Mouse (Mus musculus): Measurements from ENCODE around the gene Cox14. TPM values are rescaled to one million over a fixed set of nuclear protein-coding genes. Genes with fewer than 3 reads are reported as not detected.
A peak's percentile ranks its signal among the peaks of the same experiment; 100 is the strongest.

Gene Cox14
- polyA plus RNA-seq, 1 experiment from 2014 or later: 230 TPM

- peak within 1 kb of the TSS; percentile 76 to 81 for H3K4me3 ChIP-seq (ENCODE audit: control insufficient read depth in 1 of 2, insufficient read depth in 1 of 2, low read depth in 1 of 2, low read length in 2 of 2)
- H3K27ac ChIP-seq (replicated peaks in 1 of 2; ENCODE audit: control insufficient read depth in 1 of 2, insufficient read depth in 1 of 2, low read depth in 2 of 2, low read length in 2 of 2): peak within 1 kb of the TSS; percentile 89 to 94
- 1% methylated on average over 70 of the region's 71 CpGs for WGBS
- peaks cover 28 to 42% of the 10 kb centered on the region in 2 experiments for H3K4me1 ChIP-seq (ENCODE audit: control insufficient read depth in 2 of 2, insufficient read depth in 2 of 2, low read length in 2 of 2)
- H3K9me3 ChIP-seq (ENCODE audit: control insufficient read depth, low read length): no peaks in the 10 kb centered on the region
- ATAC-seq (ENCODE audit: insufficient number of reproducible peaks, insufficient read depth, low FRiP score, low read depth): peak; percentile 92
- H3K9ac ChIP-seq (ENCODE audit: low read length): peak within 1 kb of the TSS; percentile 91
- H3K36me3 ChIP-seq (ENCODE audit: control insufficient read depth, insufficient read depth, low read length): peaks cover 33% of the 10 kb centered on the region
- peak within 1 kb of the TSS; percentile 73 for H3K4me2 ChIP-seq (ENCODE audit: low read length)
- H3K27me3 ChIP-seq (ENCODE audit: control insufficient read depth, insufficient read depth, low read length): peaks cover 5% of the 10 kb centered on the region
Observed at GRCm38 (mm10) chr15:99701999-99702900, 23.2 kb upstream of the Cox14 start, which contains the start of gene Smarcd1. Gene Smarcd1 (plus strand): TSS chr15:99702129.

GRCm38 (mm10) chr15:99703104-99703503 lies 22.3 kb upstream of the Cox14 start:
- WGBS: 60% methylated on average over 9 of the region's 9 CpGs
- peak overlapping the region; percentile 17 to 76; a peak in 3 of 4 replicates for H3K4me3 ChIP-seq (ENCODE audit: control insufficient read depth in 1 of 2, insufficient read depth in 1 of 2, low read depth in 1 of 2, low read length in 2 of 2)
- H3K27me3 ChIP-seq (ENCODE audit: control insufficient read depth, insufficient read depth, low read length): peaks cover 5% of the 10 kb centered on the region; the same call in 1 of the 2 replicates
- H3K9ac ChIP-seq (ENCODE audit: low read length): peak overlapping the region; percentile 91
- H3K4me1 ChIP-seq (ENCODE audit: control insufficient read depth in 2 of 2, insufficient read depth in 2 of 2, low read length in 2 of 2): peaks cover 28 to 42% of the 10 kb centered on the region in 2 experiments
- peak overlapping the region; percentile 73 for H3K4me2 ChIP-seq (ENCODE audit: low read length)
- peak overlapping the region; percentile 26 to 94 for H3K27ac ChIP-seq (replicated peaks in 1 of 2; ENCODE audit: control insufficient read depth in 1 of 2, insufficient read depth in 1 of 2, low read depth in 2 of 2, low read length in 2 of 2)
- H3K9me3 ChIP-seq (ENCODE audit: control insufficient read depth, low read length): no peaks in the 10 kb centered on the region
- H3K36me3 ChIP-seq (ENCODE audit: control insufficient read depth, insufficient read depth, low read length): peaks cover 42% of the 10 kb centered on the region
- ATAC-seq (ENCODE audit: insufficient number of reproducible peaks, insufficient read depth, low FRiP score, low read depth): no peak

- Histone ChIP-seq H3K4me3 (ENCODE audit: control insufficient read depth in 1 of 2, insufficient read depth in 1 of 2, low read depth in 1 of 2, low read length in 2 of 2) (no peak overlapping the region), H3K27ac (replicated peaks in 1 of 2; ENCODE audit: control insufficient read depth in 1 of 2, insufficient read depth in 1 of 2, low read depth in 2 of 2, low read length in 2 of 2) (peak overlapping the region; percentile 26 to 94), H3K27me3 (ENCODE audit: control insufficient read depth, insufficient read depth, low read length) (peaks cover 2% of the 10 kb centered on the region; the same call in 1 of the 2 replicates), H3K4me1 (ENCODE audit: control insufficient read depth in 2 of 2, insufficient read depth in 2 of 2, low read length in 2 of 2) (peaks cover 26 to 40% of the 10 kb centered on the region in 2 experiments), H3K36me3 (ENCODE audit: control insufficient read depth, insufficient read depth, low read length) (peaks cover 48% of the 10 kb centered on the region), H3K9ac (ENCODE audit: low read length) (peak overlapping the region; percentile 91; the same call in 1 of the 2 replicates), H3K9me3 (ENCODE audit: control insufficient read depth, low read length) (no peaks in the 10 kb centered on the region), H3K4me2 (ENCODE audit: low read length) (peak overlapping the region; percentile 73)
- WGBS: 56% methylated on average over 5 of the region's 5 CpGs
- ATAC-seq (ENCODE audit: insufficient number of reproducible peaks, insufficient read depth, low FRiP score, low read depth): no peak
Observed at GRCm38 (mm10) chr15:99703676-99704040, 21.8 kb upstream of the Cox14 start.

GRCm38 (mm10) chr15:99704041-99704681 lies 21.3 kb upstream of the Cox14 start:
- peak overlapping the region; percentile 71 to 94 for H3K27ac ChIP-seq (replicated peaks in 1 of 2; ENCODE audit: control insufficient read depth in 1 of 2, insufficient read depth in 1 of 2, low read depth in 2 of 2, low read length in 2 of 2)
- H3K4me2 ChIP-seq (ENCODE audit: low read length): peak overlapping the region; percentile 73
- 33% methylated on average over 23 of the region's 23 CpGs for WGBS
- ATAC-seq (ENCODE audit: insufficient number of reproducible peaks, insufficient read depth, low FRiP score, low read depth): no peak
- peaks cover 53% of the 10 kb centered on the region for H3K36me3 ChIP-seq (ENCODE audit: control insufficient read depth, insufficient read depth, low read length)
- no peaks in the 10 kb centered on the region for H3K27me3 ChIP-seq (ENCODE audit: control insufficient read depth, insufficient read depth, low read length)
- H3K9ac ChIP-seq (ENCODE audit: low read length): peak overlapping the region; percentile 91
- H3K4me3 ChIP-seq (ENCODE audit: control insufficient read depth in 1 of 2, insufficient read depth in 1 of 2, low read depth in 1 of 2, low read length in 2 of 2): peak overlapping the region; percentile 6 to 13; a peak in 2 of 4 replicates
- H3K9me3 ChIP-seq (ENCODE audit: control insufficient read depth, low read length): no peaks in the 10 kb centered on the region
- H3K4me1 ChIP-seq (ENCODE audit: control insufficient read depth in 2 of 2, insufficient read depth in 2 of 2, low read length in 2 of 2): peaks cover 25 to 38% of the 10 kb centered on the region in 2 experiments

- Histone ChIP-seq H3K4me2 (ENCODE audit: low read length) (peak overlapping the region; percentile 73), H3K27me3 (ENCODE audit: control insufficient read depth, insufficient read depth, low read length) (no peaks in the 10 kb centered on the region)
Observed at GRCm38 (mm10) chr15:99704881-99705280, 20.5 kb upstream of the Cox14 start.

GRCm38 (mm10) chr15:99705440-99706048 lies 19.9 kb upstream of the Cox14 start, which contains the start of gene Gm17349:
Gene Gm17349 (minus strand): TSS chr15:99705490.
- peak within 1 kb of the TSS; percentile 71 to 94 for H3K27ac ChIP-seq (replicated peaks in 1 of 2; ENCODE audit: control insufficient read depth in 1 of 2, insufficient read depth in 1 of 2, low read depth in 2 of 2, low read length in 2 of 2)
- ATAC-seq (ENCODE audit: insufficient number of reproducible peaks, insufficient read depth, low FRiP score, low read depth): no peak
- H3K4me2 ChIP-seq (ENCODE audit: low read length): peak within 1 kb of the TSS; percentile 73
- WGBS: 68% methylated on average over 10 of the region's 11 CpGs
- H3K36me3 ChIP-seq (ENCODE audit: control insufficient read depth, insufficient read depth, low read length): peaks cover 66% of the 10 kb centered on the region
- H3K4me3 ChIP-seq (ENCODE audit: control insufficient read depth in 1 of 2, insufficient read depth in 1 of 2, low read depth in 1 of 2, low read length in 2 of 2): peak within 1 kb of the TSS; percentile 6 to 13; a peak in 2 of 4 replicates
- H3K9me3 ChIP-seq (ENCODE audit: control insufficient read depth, low read length): no peaks in the 10 kb centered on the region
- no peaks in the 10 kb centered on the region for H3K27me3 ChIP-seq (ENCODE audit: control insufficient read depth, insufficient read depth, low read length)
- H3K4me1 ChIP-seq (ENCODE audit: control insufficient read depth in 2 of 2, insufficient read depth in 2 of 2, low read length in 2 of 2): peaks cover 25 to 38% of the 10 kb centered on the region in 2 experiments
- peak within 1 kb of the TSS; percentile 91 for H3K9ac ChIP-seq (ENCODE audit: low read length)

More at GRCm38 (mm10) chr15:99704881-99705280, 20.5 kb upstream of the Cox14 start:
- peaks cover 60% of the 10 kb centered on the region for H3K36me3 ChIP-seq (ENCODE audit: control insufficient read depth, insufficient read depth, low read length)
- peaks cover 25 to 38% of the 10 kb centered on the region in 2 experiments for H3K4me1 ChIP-seq (ENCODE audit: control insufficient read depth in 2 of 2, insufficient read depth in 2 of 2, low read length in 2 of 2)
- peak overlapping the region; percentile 71 to 94 for H3K27ac ChIP-seq (replicated peaks in 1 of 2; ENCODE audit: control insufficient read depth in 1 of 2, insufficient read depth in 1 of 2, low read depth in 2 of 2, low read length in 2 of 2)
- 20% methylated on average over 7 of the region's 7 CpGs for WGBS
- peak overlapping the region in 1 of 2 experiments; percentile 13; a peak in 1 of 4 replicates for H3K4me3 ChIP-seq (ENCODE audit: control insufficient read depth in 1 of 2, insufficient read depth in 1 of 2, low read depth in 1 of 2, low read length in 2 of 2)
- H3K9me3 ChIP-seq (ENCODE audit: control insufficient read depth, low read length): no peaks in the 10 kb centered on the region
- peak overlapping the region; percentile 91 for H3K9ac ChIP-seq (ENCODE audit: low read length)
- peak; percentile 49; the same call in 1 of the 2 replicates for ATAC-seq (ENCODE audit: insufficient number of reproducible peaks, insufficient read depth, low FRiP score, low read depth)

- H3K9ac ChIP-seq (ENCODE audit: low read length): no peak overlapping the region
- no peaks in the 10 kb centered on the region for H3K27me3 ChIP-seq (ENCODE audit: control insufficient read depth, insufficient read depth, low read length)
- H3K9me3 ChIP-seq (ENCODE audit: control insufficient read depth, low read length): no peaks in the 10 kb centered on the region
- no peak overlapping the region for H3K27ac ChIP-seq (replicated peaks in 1 of 2; ENCODE audit: control insufficient read depth in 1 of 2, insufficient read depth in 1 of 2, low read depth in 2 of 2, low read length in 2 of 2)
- no peak overlapping the region for H3K4me2 ChIP-seq (ENCODE audit: low read length)
- peaks cover 92% of the 10 kb centered on the region for H3K36me3 ChIP-seq (ENCODE audit: control insufficient read depth, insufficient read depth, low read length)
- 97% methylated on average over 13 of the region's 13 CpGs for WGBS
- H3K4me3 ChIP-seq (ENCODE audit: control insufficient read depth in 1 of 2, insufficient read depth in 1 of 2, low read depth in 1 of 2, low read length in 2 of 2): no peak overlapping the region
- H3K4me1 ChIP-seq (ENCODE audit: control insufficient read depth in 2 of 2, insufficient read depth in 2 of 2, low read length in 2 of 2): peaks cover 15 to 30% of the 10 kb centered on the region in 2 experiments
- ATAC-seq (ENCODE audit: insufficient number of reproducible peaks, insufficient read depth, low FRiP score, low read depth): no peak
Observed at GRCm38 (mm10) chr15:99708176-99708575, 17.2 kb upstream of the Cox14 start.

All from heart, embryonic 14.5 days (tissue).